Mouse (Mus musculus) liver, adult 2 months (tissue): ENCODE data around the gene Itpr2.

ENCODE experiments used
- CTCF ChIP-seq: fragments of 200-500 bp; IDR thresholded peaks from 2 replicates; pipeline ENCODE4 v1.5.1; 2011; ENCODE audit warnings: low read depth, low read length, control low read depth
- POLR2A ChIP-seq: fragments of 200-500 bp; IDR thresholded peaks from 2 replicates; pipeline ENCODE4 v1.6.1; 2011; ENCODE audit warnings: low read length, control low read depth; ENCODE audit not compliant: insufficient read depth; ENCODE audit errors: extremely low read depth

DNA sequence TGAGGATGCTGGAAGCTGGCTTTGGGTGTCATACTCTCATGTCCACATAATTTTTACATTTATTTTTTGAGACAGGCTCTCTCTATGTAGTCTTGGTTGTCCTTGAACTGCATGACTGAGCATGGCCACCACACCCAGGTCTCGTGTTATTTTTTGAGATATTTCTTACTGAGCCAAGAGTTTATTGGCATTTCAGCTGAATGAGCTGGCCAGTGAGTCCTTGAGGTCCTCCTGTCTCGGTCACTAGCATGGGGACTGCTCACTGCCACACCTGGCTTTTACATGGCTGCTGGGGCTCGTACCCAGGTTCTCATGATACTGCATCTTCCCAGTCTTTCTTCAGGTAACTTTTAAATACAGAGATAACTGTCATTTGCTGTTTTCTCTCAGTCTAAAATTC is 38.4 kb upstream of the Itpr2 start:
- no peak for TF ChIP-seq CTCF
- TF ChIP-seq POLR2A: no peak
